In genomic region chr17:44300723-44301122, GRCm38 (mm10) we compare ENCODE assay signal across 9 mouse cellular contexts.
DNase-seq lines count a peak whose midpoint lies in the region; ATAC-seq and TF ChIP-seq lines count a peak whose summit lies in the region.
"Had no signal": no experiment of that assay in that cellular context is flagged by ENCODE, and none has a peak within 500 bp of the region (broad histone marks: within the 10 kb centered on the region; RNA-seq: fewer than 3 reads in every experiment).

No protein-coding gene starts in this region.

- H3K27ac ChIP-seq in heart, embryonic 13.5 days (replicated peaks), result peak overlapping the region; percentile 61

- peak overlapping the region; percentile 58 for H3K4me2 ChIP-seq in heart, embryonic 13.5 days

- TF ChIP-seq POLR2A in brain, embryonic 14.5 days (IDR thresholded peaks at IDR 0.05; ENCODE audit: borderline replicate concordance, extremely low read depth, insufficient read depth, insufficient read length, poor library complexity, severe bottlenecking), result no peak
- no peak for TF ChIP-seq POLR2A in lung, adult 2 months (IDR thresholded peaks at IDR 0.05; ENCODE audit: borderline replicate concordance, extremely low read depth, low read depth, low read length)

- H3K36me3 ChIP-seq in heart, embryonic 13.5 days, result no peaks in the 10 kb centered on the region

- no peak overlapping the region for H3K9ac ChIP-seq in heart, embryonic 13.5 days

- 4% methylated on average over 4 of the region's 4 CpGs for WGBS in heart, embryonic 13.5 days
- WGBS in lung, adult 2 months, result 19% methylated on average over 4 of the region's 4 CpGs

- H3K4me1 ChIP-seq in heart, embryonic 13.5 days, result peaks cover 22% of the 10 kb centered on the region
- H3K4me1 ChIP-seq in lung, adult 2 months (ENCODE audit: control insufficient read depth, insufficient read depth, low read length), result no peaks in the 10 kb centered on the region

- DNase-seq in heart, adult 11 months, result peak; percentile 91
- DNase-seq in heart, adult 8-10 months (ENCODE audit: low spot score), result no peak
- peak; percentile 38 for DNase-seq in brain, embryonic 14.5 days (ENCODE audit: low read depth)
- peak; percentile 7 for DNase-seq in lung, adult 2 months
- DNase-seq in layer of hippocampus, adult 8-10 months (ENCODE audit: low spot score in 2 of 2), result no peak
- no peak for DNase-seq in thymus, postnatal 10 days (ENCODE audit: low spot score in 2 of 2)
- DNase-seq in frontal cortex, postnatal 36 days (ENCODE audit: low spot score in 2 of 2), result no peak

- no peak for TF ChIP-seq CTCF in brain, embryonic 14.5 days (IDR thresholded peaks at IDR 0.05; ENCODE audit: borderline replicate concordance, extremely low read depth, insufficient read depth, insufficient read length)
- TF ChIP-seq CTCF in lung, adult 2 months (IDR thresholded peaks at IDR 0.05; ENCODE audit: insufficient read depth, low read length), result no peak

- no peaks in the 10 kb centered on the region for H3K9me3 ChIP-seq in heart, embryonic 13.5 days

- peak; percentile 80 for ATAC-seq in heart, embryonic 13.5 days (ENCODE audit: extremely low read depth, insufficient number of reproducible peaks, low FRiP score, low TSS enrichment)

- H3K4me3 ChIP-seq in heart, embryonic 13.5 days, result peak overlapping the region; percentile 16
- H3K4me3 ChIP-seq in lung, adult 2 months (replicated peaks; ENCODE audit: extremely low read depth, low read depth, low read length), result no peak overlapping the region
- H3K4me3 ChIP-seq: erythroblast, embryonic 14.5 days had no signal

- peaks cover 25% of the 10 kb centered on the region for H3K27me3 ChIP-seq in heart, embryonic 13.5 days (replicated peaks)

Comparison
In these comparisons a context has a peak if more than half of its experiments do, and no peak if none do; other contexts are left out.
1. DNase-seq: peak in heart, adult 11 months (single experiment), brain, embryonic 14.5 days (single experiment) and lung, adult 2 months (single experiment); none in heart, adult 8-10 months (single experiment), layer of hippocampus, adult 8-10 months (0 of 2), thymus, postnatal 10 days (0 of 2) and frontal cortex, postnatal 36 days (0 of 2).